ENCODE assay signal across 15 mouse cellular contexts in genomic region chr11:57170058-57170457, GRCm38 (mm10).
A peak's percentile ranks its signal among the peaks of the same experiment; 100 is the strongest.
DNase-seq lines count a peak whose midpoint lies in the region.
"Had no signal": no experiment of that assay in that cellular context is flagged by ENCODE, and none has a peak within 500 bp of the region (broad histone marks: within the 10 kb centered on the region; RNA-seq: fewer than 3 reads in every experiment).

No protein-coding gene starts in this region.

- peak; percentile 2 for DNase-seq in cerebellum, adult 9-11 months
- DNase-seq in cerebellum, postnatal 25 days: no peak
- peak; percentile 37 for DNase-seq in kidney, adult 9 months
- no peak for DNase-seq in kidney, postnatal 14 days
- DNase-seq in 3T3-L1 (ENCODE audit: low read depth, low spot score) (peak; percentile 81), NIH3T3 (ENCODE audit: low read depth) (peak; percentile 74), adipocyte (ENCODE audit: low spot score) (no peak)
- DNase-seq: cerebellum, adult 2 months; gastrocnemius, postnatal 14 days; heart, adult 11 months; layer of hippocampus, adult 9-11 months; liver; lung, postnatal 4 days; midbrain, embryonic 14.5 days; thymus, postnatal 36 days had no signal

Comparison
In these comparisons a context has a peak if more than half of its experiments do, and no peak if none do; other contexts are left out.
1. DNase-seq: peak in cerebellum, adult 9-11 months (single experiment), kidney, adult 9 months (single experiment), 3T3-L1 (single experiment) and NIH3T3 (single experiment); none in cerebellum, postnatal 25 days (0 of 2), kidney, postnatal 14 days (single experiment) and adipocyte (single experiment).